Mouse (Mus musculus): ENCODE data around the gene Scrn3.

Scrn3 gene

GRCm38 (mm10) chr2:73312152-73313116, at the start of gene Scrn3, which contains the start of gene Cir1:
Gene Scrn3 (plus strand): TSS chr2:73312601.
Gene Cir1 (minus strand): TSS chr2:73312701.
- peak; percentile 74 to 91 for DNase-seq (ENCODE audit: low spot score in 2 of 2)

- DNase-seq (ENCODE audit: low spot score in 2 of 2) = no peak
Observed at GRCm38 (mm10) chr2:73263172-73263765, 49.1 kb upstream of the Scrn3 start.

- DNase-seq (ENCODE audit: low spot score in 2 of 2) = no peak
Observed at GRCm38 (mm10) chr2:73263794-73264610, 48.4 kb upstream of the Scrn3 start.

DNA sequence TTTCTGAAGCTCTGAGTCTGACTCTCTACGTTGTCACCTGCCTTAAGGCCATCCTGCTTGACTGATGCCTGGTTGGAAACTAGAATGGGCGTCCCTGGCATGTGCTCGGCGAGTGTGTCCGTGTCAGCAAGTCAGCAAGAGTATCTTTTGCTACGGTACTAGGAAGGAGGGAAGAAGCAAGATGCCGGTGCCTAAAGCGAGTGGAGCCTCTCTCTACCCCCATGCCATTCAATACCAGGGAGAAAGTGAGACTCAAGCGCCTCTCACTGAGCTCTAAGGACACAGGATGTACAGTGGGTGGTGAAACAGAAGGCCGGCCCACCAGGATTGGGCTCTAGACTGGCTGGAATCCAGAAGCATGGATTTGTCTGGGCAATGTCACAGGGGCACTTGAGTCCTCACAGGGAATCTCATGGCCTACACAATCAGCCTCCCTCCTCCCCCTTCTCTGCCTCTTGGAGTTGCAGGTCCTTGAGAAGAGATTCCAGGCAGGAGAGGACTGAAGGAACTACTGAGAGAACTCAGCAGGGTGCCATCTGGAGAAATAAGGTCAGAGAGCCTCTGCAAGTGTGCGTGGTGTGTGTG, 47.7 kb upstream of the Scrn3 start:
- no peak for DNase-seq (ENCODE audit: low spot score in 2 of 2)

GRCm38 (mm10) chr2:73266011-73266410, 46.4 kb upstream of the Scrn3 start:
- DNase-seq (ENCODE audit: low spot score in 2 of 2) = no peak

GRCm38 (mm10) chr2:73266623-73267022, 45.8 kb upstream of the Scrn3 start:
- DNase-seq (ENCODE audit: low spot score in 2 of 2) = no peak

- DNase-seq (ENCODE audit: low spot score in 2 of 2) = no peak
Observed at GRCm38 (mm10) chr2:73267231-73267630, 45.2 kb upstream of the Scrn3 start.

- DNase-seq (ENCODE audit: low spot score in 2 of 2) = no peak
Observed at GRCm38 (mm10) chr2:73267818-73268217, 44.6 kb upstream of the Scrn3 start.

DNA sequence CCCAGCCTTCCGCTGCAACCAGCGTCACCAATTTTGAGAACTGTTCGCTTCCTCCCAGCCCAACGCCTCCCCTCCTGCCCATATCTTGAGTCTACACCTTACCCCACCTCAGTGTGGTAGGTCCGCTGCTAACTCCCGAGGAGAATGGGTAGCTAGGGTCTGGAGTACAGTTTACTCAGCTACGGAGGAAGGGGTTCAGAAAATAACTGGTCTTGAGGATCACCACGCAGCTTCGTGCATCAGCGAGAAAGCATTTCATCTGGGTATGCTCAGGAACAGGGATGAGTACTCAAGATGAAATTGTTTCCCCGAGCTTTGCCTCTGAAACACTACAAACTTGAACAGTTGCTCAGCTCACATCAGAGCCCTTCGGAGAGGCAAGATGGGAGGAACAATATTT, 44.1 kb upstream of the Scrn3 start:
- no peak for DNase-seq (ENCODE audit: low spot score in 2 of 2)

DNA sequence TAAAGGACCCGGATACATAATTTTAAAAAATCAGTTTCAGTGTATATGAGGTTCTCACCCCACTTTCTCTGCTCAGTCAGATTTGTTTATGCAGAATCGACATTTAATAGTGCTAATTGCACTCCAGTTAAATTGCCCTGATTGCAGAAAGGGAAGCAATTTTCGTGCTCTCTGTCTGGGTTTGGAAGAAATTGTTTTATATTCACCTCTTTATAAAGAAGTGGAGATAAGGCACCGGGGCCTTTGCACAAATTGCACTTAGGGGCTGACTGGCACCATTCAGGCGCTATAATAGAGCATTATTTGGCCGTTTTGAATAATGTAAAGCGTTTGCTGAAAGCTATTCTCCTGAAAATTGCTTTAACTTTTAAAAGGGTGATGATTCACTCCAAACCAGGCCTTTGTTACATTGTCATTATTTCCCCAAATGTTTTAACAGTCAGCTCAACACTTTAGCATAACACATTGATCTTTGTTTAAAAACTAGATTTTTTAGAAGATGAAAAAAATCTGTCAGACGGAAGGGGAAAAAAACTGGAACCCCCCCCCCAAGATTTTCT, 43.5 kb upstream of the Scrn3 start:
- DNase-seq (ENCODE audit: low spot score in 2 of 2) = no peak

DNA sequence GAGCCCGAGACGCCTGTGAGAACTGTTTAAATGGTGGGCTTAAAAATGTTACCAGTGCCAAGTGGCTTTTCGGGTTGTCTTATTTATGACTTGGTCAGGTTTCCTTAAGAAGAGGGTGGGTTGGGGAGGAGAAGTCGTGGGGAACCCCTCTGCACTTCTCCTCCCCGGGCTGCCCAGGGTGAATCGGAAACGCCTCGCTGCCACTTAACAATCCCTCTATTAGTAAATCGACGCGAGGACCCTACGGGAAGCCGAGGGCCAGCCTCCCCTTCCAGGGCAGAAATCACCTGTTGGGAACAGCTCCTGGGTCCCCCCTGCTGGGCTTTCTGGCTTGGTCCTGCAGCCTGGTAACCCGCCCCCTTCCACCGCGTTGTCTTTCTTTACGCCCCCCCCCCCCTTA, 42.7 kb upstream of the Scrn3 start:
- no peak for DNase-seq (ENCODE audit: low spot score in 2 of 2)

- no peak for DNase-seq (ENCODE audit: low spot score in 2 of 2)
Observed at GRCm38 (mm10) chr2:73270071-73270592, 42.3 kb upstream of the Scrn3 start.

- no peak for DNase-seq (ENCODE audit: low spot score in 2 of 2)
Observed at GRCm38 (mm10) chr2:73270593-73271458, 41.6 kb upstream of the Scrn3 start.

GRCm38 (mm10) chr2:73271459-73272161, 40.8 kb upstream of the Scrn3 start, which contains the start of gene Sp9:
Gene Sp9 (plus strand): TSS chr2:73271925.
- DNase-seq (ENCODE audit: low spot score in 2 of 2) = peak in 1 of 2 experiments; percentile 18

DNA sequence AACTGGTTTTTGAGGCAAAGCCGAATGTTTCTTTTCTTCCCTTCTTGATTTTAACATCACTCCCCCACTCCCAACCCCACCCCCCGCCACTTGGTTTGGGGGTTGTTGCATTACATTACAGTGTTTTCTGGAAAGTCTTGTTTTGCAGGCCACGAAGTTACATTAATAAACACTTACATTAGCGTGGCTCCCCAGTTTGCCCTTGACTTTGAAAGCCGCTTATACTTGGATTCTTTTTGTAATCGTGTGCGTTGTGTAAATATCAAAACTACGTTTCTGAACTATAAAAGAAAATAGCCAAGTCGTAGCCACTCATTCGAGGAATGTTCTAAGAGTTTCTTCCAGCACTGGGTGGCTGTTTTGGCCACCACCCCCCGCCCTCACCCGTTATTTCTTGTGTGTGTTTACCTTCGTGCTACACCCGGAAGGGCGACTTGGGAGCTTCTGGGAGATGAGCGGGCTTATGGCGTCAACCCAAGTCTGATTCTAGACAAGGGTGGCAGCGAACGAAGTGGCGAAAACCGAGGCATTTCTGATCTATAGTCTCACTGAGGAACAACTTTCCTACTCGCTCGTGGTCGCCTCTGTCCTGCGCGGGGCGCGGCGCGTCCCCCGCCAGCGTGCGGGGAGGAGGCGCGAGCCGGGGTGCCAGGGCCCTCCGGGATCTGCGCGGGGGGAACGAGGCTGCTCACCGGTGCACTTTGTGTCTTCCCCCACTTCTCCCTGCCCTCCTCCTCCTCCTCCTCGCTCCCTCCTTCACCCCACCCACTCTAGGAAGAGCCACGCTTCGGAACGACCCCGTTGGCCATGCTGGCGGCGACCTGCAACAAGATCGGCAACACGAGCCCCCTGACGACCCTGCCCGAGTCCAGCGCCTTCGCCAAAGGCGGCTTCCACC, 39.8 kb upstream of the Scrn3 start:
- no peak for DNase-seq (ENCODE audit: low spot score in 2 of 2)

DNA sequence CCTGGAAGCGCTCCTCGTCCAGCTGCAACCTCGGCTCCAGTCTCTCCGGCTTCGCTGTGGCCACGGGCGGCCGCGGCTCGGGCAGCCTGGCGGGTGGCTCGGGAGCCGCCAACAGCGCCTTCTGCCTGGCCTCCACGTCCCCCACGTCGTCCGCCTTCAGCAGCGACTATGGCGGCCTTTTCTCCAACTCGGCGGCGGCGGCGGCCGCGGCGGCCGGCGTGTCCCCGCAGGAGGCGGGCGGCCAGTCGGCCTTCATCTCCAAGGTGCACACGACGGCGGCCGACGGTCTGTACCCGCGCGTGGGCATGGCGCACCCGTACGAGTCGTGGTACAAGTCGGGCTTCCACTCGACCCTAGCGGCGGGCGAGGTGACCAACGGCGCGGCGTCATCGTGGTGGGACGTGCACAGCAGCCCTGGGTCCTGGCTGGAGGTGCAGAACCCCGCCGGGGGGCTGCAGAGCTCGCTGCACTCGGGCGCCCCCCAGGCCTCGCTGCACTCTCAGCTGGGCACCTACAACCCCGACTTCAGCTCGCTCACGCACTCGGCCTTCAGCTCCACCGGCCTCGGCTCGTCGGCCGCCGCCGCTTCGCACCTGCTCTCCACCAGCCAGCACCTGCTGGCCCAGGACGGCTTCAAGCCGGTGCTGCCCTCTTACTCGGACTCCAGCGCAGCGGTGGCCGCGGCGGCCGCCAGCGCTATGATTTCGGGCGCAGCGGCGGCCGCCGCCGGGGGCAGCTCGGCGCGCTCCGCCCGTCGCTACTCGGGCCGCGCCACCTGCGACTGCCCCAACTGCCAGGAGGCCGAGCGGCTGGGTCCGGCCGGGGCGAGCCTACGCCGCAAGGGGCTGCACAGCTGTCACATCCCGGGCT, 38.9 kb upstream of the Scrn3 start:
- no peak for DNase-seq (ENCODE audit: low spot score in 2 of 2)

DNA sequence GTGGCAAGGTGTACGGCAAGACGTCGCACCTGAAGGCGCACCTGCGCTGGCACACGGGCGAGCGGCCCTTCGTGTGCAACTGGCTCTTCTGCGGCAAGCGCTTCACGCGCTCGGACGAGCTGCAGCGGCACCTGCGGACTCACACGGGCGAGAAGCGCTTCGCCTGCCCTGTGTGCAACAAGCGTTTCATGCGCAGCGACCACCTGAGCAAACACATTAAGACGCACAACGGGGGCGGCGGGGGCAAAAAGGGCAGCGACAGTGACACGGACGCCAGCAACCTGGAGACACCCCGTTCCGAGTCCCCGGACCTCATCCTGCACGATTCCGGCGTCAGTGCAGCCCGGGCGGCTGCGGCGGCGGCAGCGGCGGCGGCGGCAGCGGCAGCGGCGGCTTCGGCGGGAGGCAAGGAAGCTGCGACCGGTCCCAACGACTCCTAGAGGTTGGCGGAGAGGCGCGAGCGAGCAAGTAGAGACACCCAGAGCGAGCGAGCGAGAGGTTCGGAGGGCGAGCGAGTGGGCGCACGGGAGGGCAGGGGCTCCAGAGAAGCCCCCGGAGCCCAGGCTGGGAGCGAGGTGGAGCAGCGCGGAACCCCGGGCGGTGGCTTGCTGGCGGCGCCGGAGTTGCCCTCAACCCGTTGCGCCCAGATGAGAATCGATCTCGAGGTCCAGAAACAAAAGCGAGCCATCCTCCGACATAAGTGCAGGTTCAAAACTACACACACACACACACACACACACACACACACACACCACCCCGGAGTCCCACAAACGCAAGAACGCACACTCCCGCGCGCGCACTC, 38.1 kb upstream of the Scrn3 start:
- DNase-seq (ENCODE audit: low spot score in 2 of 2) = no peak

Measured in frontal cortex, postnatal 25 days (tissue).